Mouse (Mus musculus) intestine, postnatal 0 days (tissue): ENCODE results near the gene Camkk2. TPM values are rescaled to one million over a fixed set of nuclear protein-coding genes. Genes with fewer than 3 reads are reported as not detected.
A peak's percentile ranks its signal among the peaks of the same experiment; 100 is the strongest.

Experiments used
- ATAC-seq: fragments of 200-750 bp; cut with Nextera tagmentation; 2 replicates; pipeline ENCODE4 v1.8.0; 2017; ENCODE audit warnings: mild to moderate bottlenecking, moderate TSS enrichment, moderate library complexity
- H3K27ac ChIP-seq: fragments of 300-500 bp; sonication (generic); 2 replicates; pipeline ENCODE4 v1.5.1; 2014; ENCODE audit warnings: mild to moderate bottlenecking, low read depth, low read length, moderate library complexity
- H3K27me3 ChIP-seq: fragments of 300-500 bp; sonication (generic); replicated peaks from 2 replicates; pipeline ENCODE4 v1.6.1; 2014; ENCODE audit warnings: low read length, mixed read lengths; ENCODE audit not compliant: control insufficient read depth, insufficient read depth
- H3K36me3 ChIP-seq: fragments of 300-500 bp; sonication (generic); 2 replicates; pipeline ENCODE4 v1.6.1; 2014; ENCODE audit warnings: mild to moderate bottlenecking, moderate library complexity; ENCODE audit not compliant: control insufficient read depth, insufficient read depth
- H3K4me1 ChIP-seq: fragments of 300-500 bp; sonication (generic); replicated peaks from 2 replicates; pipeline ENCODE4 v1.6.1; 2014; ENCODE audit warnings: antibody characterized with exemption, low read length, mixed read lengths; ENCODE audit not compliant: control insufficient read depth, insufficient read depth
- H3K4me2 ChIP-seq: fragments of 300-500 bp; sonication (generic); replicated peaks from 2 replicates; pipeline ENCODE4 v1.6.1; 2014; ENCODE audit warnings: low read depth, mild to moderate bottlenecking, moderate library complexity
- H3K4me3 ChIP-seq: fragments of 300-500 bp; sonication (generic); 2 replicates; pipeline ENCODE4 v1.5.1; 2014; ENCODE audit warnings: low read depth, low read length
- H3K9ac ChIP-seq: fragments of 300-500 bp; sonication (generic); 2 replicates; pipeline ENCODE4 v1.6.1; 2014; ENCODE audit warnings: mild to moderate bottlenecking, low read depth, low read length
- H3K9me3 ChIP-seq: fragments of 300-500 bp; sonication (generic); 2 replicates; pipeline ENCODE4 v1.6.1; 2016; ENCODE audit warnings: mixed run types; ENCODE audit not compliant: control insufficient read depth
- CTCF ChIP-seq: sonication (generic); IDR thresholded peaks from 2 replicates; pipeline ENCODE4 v1.5.1; 2016; ENCODE audit warnings: low read depth, mild to moderate bottlenecking, control low read depth, antibody characterized with exemption, moderate library complexity
- WGBS: fragments of 180-500 bp; shearing (Covaris S2); extraction: QIAGEN DNeasy Blood & Tissue Kit; methylation state at CpG from one replicate; pipeline ENCODE4 v1.1.7; 2014; 5-methylcytosine and 5-hydroxymethylcytosine counted together
- polyA plus RNA-seq: library from polyadenylated mRNA; unstranded; fragments of >200 nt; fragmentation: Nextera tagmentation; extraction: Ambion mirVana; gene quantifications from 2 replicates; pipeline ENCODE4 v1.2.1, GENCODE M21; 2015

The Camkk2 gene
- polyA plus RNA-seq, 1 experiment from 2014 or later, result 11.0 TPM

GRCm38 (mm10) chr5:122786035-122786819, 7.0 kb upstream of the Camkk2 start:
- H3K36me3 ChIP-seq, result peaks cover 26% of the 10 kb centered on the region; the same call in 1 of the 2 replicates
- no peak overlapping the region for H3K4me3 ChIP-seq
- TF ChIP-seq CTCF, result no peak
- no peak overlapping the region for H3K27ac ChIP-seq
- no peak overlapping the region for H3K4me2 ChIP-seq
- H3K9me3 ChIP-seq, result no peaks in the 10 kb centered on the region
- ATAC-seq, result no peak
- no peaks in the 10 kb centered on the region for H3K27me3 ChIP-seq
- no peaks in the 10 kb centered on the region for H3K4me1 ChIP-seq
- WGBS, result 59% methylated on average over 12 of the region's 12 CpGs
- no peak overlapping the region for H3K9ac ChIP-seq

GRCm38 (mm10) chr5:122783726-122784406, 4.7 kb upstream of the Camkk2 start:
- TF ChIP-seq CTCF, result no peak
- H3K4me2 ChIP-seq, result no peak overlapping the region
- no peak for ATAC-seq
- 42% methylated on average over 14 of the region's 14 CpGs for WGBS
- H3K9me3 ChIP-seq, result no peaks in the 10 kb centered on the region
- H3K27ac ChIP-seq, result no peak overlapping the region
- H3K36me3 ChIP-seq, result peaks cover 16% of the 10 kb centered on the region; the same call in 1 of the 2 replicates
- no peaks in the 10 kb centered on the region for H3K4me1 ChIP-seq
- no peak overlapping the region for H3K4me3 ChIP-seq
- H3K27me3 ChIP-seq, result no peaks in the 10 kb centered on the region
- no peak overlapping the region for H3K9ac ChIP-seq

GRCm38 (mm10) chr5:122782066-122782465, 2.9 kb upstream of the Camkk2 start:
- no peaks in the 10 kb centered on the region for H3K9me3 ChIP-seq
- no peak overlapping the region for H3K27ac ChIP-seq
- no peak for TF ChIP-seq CTCF
- WGBS, result 29% methylated on average over 1 of the region's 1 CpGs
- H3K4me2 ChIP-seq, result no peak overlapping the region
- no peaks in the 10 kb centered on the region for H3K27me3 ChIP-seq
- no peak overlapping the region for H3K9ac ChIP-seq
- H3K4me1 ChIP-seq, result no peaks in the 10 kb centered on the region
- no peak for ATAC-seq
- no peaks in the 10 kb centered on the region; the same call in 1 of the 2 replicates for H3K36me3 ChIP-seq
- no peak overlapping the region for H3K4me3 ChIP-seq

- Histone ChIP-seq H3K36me3 (no peaks in the 10 kb centered on the region; the same call in 1 of the 2 replicates), H3K4me3 (no peak overlapping the region), H3K4me1 (no peaks in the 10 kb centered on the region), H3K27ac (no peak overlapping the region), H3K9me3 (no peaks in the 10 kb centered on the region), H3K27me3 (no peaks in the 10 kb centered on the region), H3K4me2 (no peak overlapping the region), H3K9ac (no peak overlapping the region)
- WGBS, result 90% methylated on average over 19 of the region's 19 CpGs
- TF ChIP-seq CTCF, result peak; percentile 38
- no peak for ATAC-seq
Measured at GRCm38 (mm10) chr5:122780791-122781432, 1.7 kb upstream of the Camkk2 start.

- 5% methylated on average over 46 of the region's 55 CpGs for WGBS
- peak overlapping the region; percentile 64; the same call in 1 of the 2 replicates for H3K27ac ChIP-seq
Measured at GRCm38 (mm10) chr5:122778231-122779226, 680 bp downstream of the Camkk2 start.

More at GRCm38 (mm10) chr5:122778231-122779226, 680 bp downstream of the Camkk2 start:
- ATAC-seq, result peak; percentile 51
- no peaks in the 10 kb centered on the region for H3K27me3 ChIP-seq
- H3K9me3 ChIP-seq, result no peaks in the 10 kb centered on the region
- H3K36me3 ChIP-seq, result no peaks in the 10 kb centered on the region; the same call in 1 of the 2 replicates
- no peak for TF ChIP-seq CTCF
- H3K4me2 ChIP-seq, result peak overlapping the region; percentile 99
- peak overlapping the region; percentile 78 for H3K4me3 ChIP-seq
- peak overlapping the region; percentile 89 for H3K9ac ChIP-seq
- no peaks in the 10 kb centered on the region for H3K4me1 ChIP-seq
